Mouse (Mus musculus) layer of hippocampus, adult 2 months (tissue): ENCODE data around the gene Hectd3. TPM values are rescaled to one million over a fixed set of nuclear protein-coding genes. Genes with fewer than 3 reads are reported as not detected.

Experiments used
- DNase-seq, 2 experiments: peaks; one replicate each; pipeline ENCODE4 v3.0.0; 2022; ENCODE audit warnings: low spot score in 2 of 2
- H3K27ac ChIP-seq: fragments of 200-600 bp; 2 replicates; pipeline ENCODE4 v1.8.1; 2022
- H3K4me3 ChIP-seq: fragments of 200-600 bp; 2 replicates; pipeline ENCODE4 v1.8.1; 2022; ENCODE audit warnings: mild to moderate bottlenecking
- CTCF ChIP-seq: fragments of 200-600 bp; conservative IDR thresholded peaks from 2 replicates; pipeline ENCODE4 v1.8.1; 2022; ENCODE audit warnings: antibody characterized with exemption, mild to moderate bottlenecking, moderate library complexity
- long read RNA-seq, 2 experiments: library from polyadenylated mRNA; stranded (forward); transcript quantifications; one replicate each; pipeline ENCODE4 v2.0.0; 2021; ENCODE audit warnings: borderline mapping rate in 2 of 2
- total RNA-seq, 2 experiments: library from RNA; stranded (reverse); gene quantifications; 2 replicates each; pipeline ENCODE4 v1.2.3; 2021

The Hectd3 gene
- 10 to 100 TPM; 44.9 to 46.1 TPM for total RNA-seq
- long read RNA-seq, experiment 1, full-length matches to known transcripts, result 26 of 42 reads
- long read RNA-seq, experiment 1, partial matches to known transcripts, result 5 of 42 reads
- long read RNA-seq, experiment 1, other reads (novel, unspliced or antisense), result 11 of 42 reads
- long read RNA-seq, experiment 2, full-length matches to known transcripts, result 28 of 60 reads
- long read RNA-seq, experiment 2, partial matches to known transcripts, result 14 of 60 reads
- long read RNA-seq, experiment 2, other reads (novel, unspliced or antisense), result 18 of 60 reads

- TF ChIP-seq CTCF, result 0 out of 2 replicates have a peak, but pooled peaks have one; percentile 2
- DNase-seq, result peak in 1 of 2 experiments; percentile 53
Observed at GRCm38 (mm10) chr4:116995131-116995797, at the start of gene Hectd3. TSS of gene Hectd3 (plus strand) at chr4:116995317.

GRCm38 (mm10) chr4:116951642-116952041 is 43.5 kb upstream of the Hectd3 start:
- no peak overlapping the region for H3K4me3 ChIP-seq
- TF ChIP-seq CTCF, result peak; percentile 56
- no peak overlapping the region for H3K27ac ChIP-seq
- DNase-seq, result no peak

More at GRCm38 (mm10) chr4:116995131-116995797, at the start of gene Hectd3:
- peak within 1 kb of the TSS; percentile 88 for H3K27ac ChIP-seq
- peak within 1 kb of the TSS; percentile 86 for H3K4me3 ChIP-seq

GRCm38 (mm10) chr4:116954951-116955350 is 40.2 kb upstream of the Hectd3 start:
- no peak for TF ChIP-seq CTCF
- H3K27ac ChIP-seq, result no peak overlapping the region
- H3K4me3 ChIP-seq, result no peak overlapping the region
- DNase-seq, result no peak

GRCm38 (mm10) chr4:116976503-116976902 is 18.6 kb upstream of the Hectd3 start:
- no peak for DNase-seq
- Histone ChIP-seq H3K4me3 (no peak overlapping the region), H3K27ac (no peak overlapping the region)
- peak; percentile 56 for TF ChIP-seq CTCF

- TF ChIP-seq CTCF, result no peak
- H3K27ac ChIP-seq, result peak overlapping the region; percentile 34; the same call in 1 of the 2 replicates
- no peak for DNase-seq
Observed at GRCm38 (mm10) chr4:116985681-116986080, 9.4 kb upstream of the Hectd3 start.

GRCm38 (mm10) chr4:116986400-116987121 is 8.6 kb upstream of the Hectd3 start:
- peak overlapping the region; percentile 34; the same call in 1 of the 2 replicates for H3K27ac ChIP-seq
- peak; percentile 93 for TF ChIP-seq CTCF
- no peak overlapping the region for H3K4me3 ChIP-seq
- peak; percentile 67 to 80 for DNase-seq

More at GRCm38 (mm10) chr4:116985681-116986080, 9.4 kb upstream of the Hectd3 start:
- no peak overlapping the region for H3K4me3 ChIP-seq

GRCm38 (mm10) chr4:116987122-116987456 is 8.0 kb upstream of the Hectd3 start:
- TF ChIP-seq CTCF, result peak; percentile 8
- no peak for DNase-seq
- H3K4me3 ChIP-seq, result no peak overlapping the region
- 0 out of 2 replicates have a peak overlapping the region, but pooled peaks have one; percentile 34 for H3K27ac ChIP-seq

- Histone ChIP-seq H3K27ac (no peak overlapping the region), H3K4me3 (no peak overlapping the region)
- no peak for DNase-seq
- no peak for TF ChIP-seq CTCF
Observed at GRCm38 (mm10) chr4:116989731-116990130, 5.4 kb upstream of the Hectd3 start.

- peak; percentile 65 to 90 for DNase-seq
Observed at GRCm38 (mm10) chr4:116991366-116991765, 3.8 kb upstream of the Hectd3 start.

GRCm38 (mm10) chr4:116993672-116994621 is 1.2 kb upstream of the Hectd3 start, which contains the start of gene Urod:
TSS of gene Urod (minus strand) at chr4:116994413.
- no peak for TF ChIP-seq CTCF
- DNase-seq, result peak; percentile 95
- H3K4me3 ChIP-seq, result peak within 1 kb of the TSS; percentile 86
- peak within 1 kb of the TSS; percentile 88 for H3K27ac ChIP-seq

More at GRCm38 (mm10) chr4:116991366-116991765, 3.8 kb upstream of the Hectd3 start:
- peak; percentile 98 for TF ChIP-seq CTCF
- Histone ChIP-seq H3K4me3 (no peak overlapping the region), H3K27ac (no peak overlapping the region)

- no peak for DNase-seq
- peak; percentile 68 for TF ChIP-seq CTCF
- Histone ChIP-seq H3K4me3 (peak overlapping the region; percentile 86), H3K27ac (peak overlapping the region; percentile 88; the same call in 1 of the 2 replicates)
Observed at GRCm38 (mm10) chr4:116995798-116996135, 650 bp downstream of the Hectd3 start.
